Mouse (Mus musculus) ES-E14 (cell line): ENCODE data around the gene Gm44973. TPM values are rescaled to one million over a fixed set of nuclear protein-coding genes. Genes with fewer than 3 reads are reported as not detected.
A peak's percentile ranks its signal among the peaks of the same experiment; 100 is the strongest.

Source experiments
- DNase-seq: peaks from one replicate; pipeline ENCODE4 v3.0.0-alpha.2; 2013; ENCODE audit warnings: low read depth, low spot score
- H3K27ac ChIP-seq: 2 replicates; pipeline ENCODE4 v1.5.1; 2012; ENCODE audit warnings: low read depth, mild to moderate bottlenecking, low read length, moderate library complexity, mixed read lengths; ENCODE audit not compliant: poor library complexity, insufficient read depth, severe bottlenecking
- H3K36me3 ChIP-seq: 2 replicates; pipeline ENCODE4 v1.6.1; 2012; ENCODE audit warnings: mild to moderate bottlenecking, low read length, moderate library complexity, mixed read lengths; ENCODE audit not compliant: control insufficient read depth, poor library complexity, insufficient read depth, severe bottlenecking
- H3K4me1 ChIP-seq, 2 experiments: fragments of 150-350 bp in 1 of 2; sonication (generic) in 1 of 2; 2 replicates each; pipeline ENCODE4 v1.6.1; 2012; ENCODE audit warnings: low read length in 2 of 2, mild to moderate bottlenecking in 1 of 2, mixed read lengths in 1 of 2; ENCODE audit not compliant: control insufficient read depth in 2 of 2, insufficient read depth in 2 of 2, poor library complexity in 1 of 2
- H3K4me3 ChIP-seq, 2 experiments: fragments of 150-350 bp in 1 of 2; sonication (generic) in 1 of 2; 2 replicates each; pipeline ENCODE4 v1.5.1; 2012; ENCODE audit warnings: low read length in 2 of 2, low read depth in 1 of 2, mild to moderate bottlenecking in 1 of 2, mixed read lengths in 1 of 2; ENCODE audit not compliant: insufficient read depth in 1 of 2, poor library complexity in 1 of 2, severe bottlenecking in 1 of 2
- H3K9ac ChIP-seq: 2 replicates; pipeline ENCODE4 v1.6.1; 2012; ENCODE audit warnings: low read depth, mild to moderate bottlenecking, low read length, mixed read lengths; ENCODE audit not compliant: poor library complexity, insufficient read depth, severe bottlenecking
- H3K9me3 ChIP-seq: fragments of 150-350 bp; sonication (generic); 2 replicates; pipeline ENCODE4 v1.6.1; 2012; ENCODE audit warnings: low read depth, mild to moderate bottlenecking, low read length; ENCODE audit not compliant: control insufficient read depth, insufficient read depth
- CHD2 ChIP-seq: IDR thresholded peaks from 2 replicates; pipeline ENCODE4 v1.6.1; 2014; ENCODE audit warnings: mild to moderate bottlenecking, low read depth, low read length, inconsistent platforms
- HCFC1 ChIP-seq: IDR thresholded peaks from 2 replicates; pipeline ENCODE4 v1.6.1; 2012; ENCODE audit warnings: low read length, inconsistent platforms, borderline replicate concordance; ENCODE audit not compliant: insufficient read depth
- MAFK ChIP-seq: IDR thresholded peaks from 2 replicates; pipeline ENCODE4 v1.6.1; 2014; ENCODE audit warnings: mild to moderate bottlenecking, low read depth, low read length, inconsistent platforms; ENCODE audit not compliant: insufficient read depth
- ZC3H11A ChIP-seq: IDR thresholded peaks from 2 replicates; pipeline ENCODE4 v1.6.1; 2012; ENCODE audit warnings: low read depth, mild to moderate bottlenecking, inconsistent platforms, low read length, borderline replicate concordance
- ZNF384 ChIP-seq: IDR thresholded peaks from 2 replicates; pipeline ENCODE4 v1.6.1; 2012; ENCODE audit warnings: low read depth, low read length, inconsistent platforms
- in situ Hi-C, 2 experiments: fragments of 600-800 bp; cut with MboI; formaldehyde crosslinking; loops; one replicate each; pipeline ENCODE4 v1.15.1; 2025; ENCODE audit warnings: low sequenced_read_pairs in 2 of 2, inconsistent platforms in 1 of 2; ENCODE audit not compliant: unreplicated experiment in 2 of 2
- total RNA-seq: library from RNA; depleted of rRNA; stranded (reverse); fragments of 300-350 nt; gene quantifications from 2 replicates; pipeline ENCODE4 v1.2.3, GENCODE M21; 2012; rRNA removed

Gm44973 gene
- total RNA-seq, 1 experiment: not detected

- Histone ChIP-seq H3K9ac (peak within 1 kb of the TSS; percentile 91), H3K36me3 (peaks cover 43% of the 10 kb centered on the region), H3K9me3 (no peaks in the 10 kb centered on the region), H3K4me3 (peak within 1 kb of the TSS; percentile 81 to 97), H3K27ac (peak within 1 kb of the TSS; percentile 70), H3K4me1 (peaks cover 2 to 3% of the 10 kb centered on the region in 2 experiments; a peak in 1 of 4 replicates)
- in situ Hi-C loops: no loop called here
- TF ChIP-seq HCFC1 (peak; percentile 84), ZNF384 (no peak), MAFK (no peak), CHD2 (peak; percentile 55; the same call in 1 of the 2 replicates), ZC3H11A (no peak)
- DNase-seq: peak; percentile 91
Observed at GRCm38 (mm10) chr7:5080010-5080751, 64.9 kb downstream of the Gm44973 start, which contains the start of gene Epn1. TSS of gene Epn1 (plus strand) at chr7:5080235.

- Histone ChIP-seq H3K9me3 (no peaks in the 10 kb centered on the region), H3K27ac (no peak overlapping the region; the same call in 1 of the 2 replicates), H3K9ac (peak overlapping the region; percentile 91), H3K36me3 (peaks cover 42% of the 10 kb centered on the region), H3K4me1 (peaks cover 2 to 3% of the 10 kb centered on the region in 2 experiments; a peak in 1 of 4 replicates), H3K4me3 (peak overlapping the region; percentile 81 to 97)
- in situ Hi-C loops: no loop called here
- no peak for DNase-seq
- no peak for TF ChIP-seq ZNF384
Observed at GRCm38 (mm10) chr7:5080815-5081214, 65.5 kb downstream of the Gm44973 start.

GRCm38 (mm10) chr7:5081241-5081640 is 65.9 kb downstream of the Gm44973 start:
- no peak overlapping the region; the same call in 1 of the 2 replicates for H3K27ac ChIP-seq
- in situ Hi-C loops: no loop called here
- H3K9ac ChIP-seq: no peak overlapping the region; the same call in 1 of the 2 replicates
- peaks cover 42% of the 10 kb centered on the region for H3K36me3 ChIP-seq
- DNase-seq: no peak
- H3K4me3 ChIP-seq: peak overlapping the region in 1 of 2 experiments; percentile 81; a peak in 3 of 4 replicates
- H3K9me3 ChIP-seq: no peaks in the 10 kb centered on the region
- TF ChIP-seq ZNF384 (no peak), HCFC1 (no peak), MAFK (no peak), CHD2 (no peak), ZC3H11A (no peak)
- peaks cover 2% of the 10 kb centered on the region in 2 experiments; a peak in 1 of 4 replicates for H3K4me1 ChIP-seq

- peaks cover 42% of the 10 kb centered on the region for H3K36me3 ChIP-seq
- no peaks in the 10 kb centered on the region for H3K9me3 ChIP-seq
- H3K27ac ChIP-seq: no peak overlapping the region
- no peak for TF ChIP-seq MAFK
- no peak for TF ChIP-seq CHD2
- TF ChIP-seq ZC3H11A: no peak
- no peak for TF ChIP-seq HCFC1
- no peak for TF ChIP-seq ZNF384
- no peak for DNase-seq
- H3K4me1 ChIP-seq: peaks cover 2% of the 10 kb centered on the region in 2 experiments; a peak in 1 of 4 replicates
- H3K9ac ChIP-seq: no peak overlapping the region
- H3K4me3 ChIP-seq: no peak overlapping the region
- in situ Hi-C loops: no loop called here
Observed at GRCm38 (mm10) chr7:5081939-5082338, 66.6 kb downstream of the Gm44973 start.

Other genes starting within 250 kb of the Gm44973 start
- 0.11 TPM in 1 of 2 replicates, not detected in the other for gene Fam71e2, start 244.2 kb upstream of the Gm44973 start, total RNA-seq
- 1.2 and 2.1 TPM in 2 replicates for gene Il11, start 232.6 kb upstream of the Gm44973 start, total RNA-seq
- gene Tmem190, start 232.6 kb upstream of the Gm44973 start, total RNA-seq: not detected in 2 replicates
- 13.0 and 27.7 TPM in 2 replicates for gene Tmem238, start 225.8 kb upstream of the Gm44973 start, total RNA-seq
- gene Rpl28, start 222.6 kb upstream of the Gm44973 start, total RNA-seq: 1,352 and 1,377 TPM in 2 replicates
- 461 and 499 TPM in 2 replicates for gene Ube2s, start 202.9 kb upstream of the Gm44973 start, total RNA-seq
- gene Shisa7, start 170.8 kb upstream of the Gm44973 start, total RNA-seq: 6.9 and 8.4 TPM in 2 replicates
- 3.5 and 3.7 TPM in 2 replicates for gene Isoc2b, start 145.2 kb upstream of the Gm44973 start, total RNA-seq
- gene Isoc2a, start 138.3 kb upstream of the Gm44973 start, total RNA-seq: 13.0 and 16.1 TPM in 2 replicates
- gene Gm36210, start 109.0 kb upstream of the Gm44973 start, total RNA-seq: 1.6 and 2.2 TPM in 2 replicates
- 4.0 and 4.3 TPM in 2 replicates for gene Zfp628, start 100.3 kb upstream of the Gm44973 start, total RNA-seq
- gene Nat14, start 93.5 kb upstream of the Gm44973 start, total RNA-seq: 1.2 and 1.7 TPM in 2 replicates
- 0.94 and 1.3 TPM in 2 replicates for gene Ssc5d, start 89.7 kb upstream of the Gm44973 start, total RNA-seq
- 0.22 and 0.95 TPM in 2 replicates for gene Sbk2, start 51.1 kb upstream of the Gm44973 start, total RNA-seq
- not detected in 2 replicates for gene Sbk3, start 44.3 kb upstream of the Gm44973 start, total RNA-seq
- gene Zfp579, start 19.3 kb upstream of the Gm44973 start, total RNA-seq: 2.9 and 3.4 TPM in 2 replicates
- gene Zfp524, start 1.1 kb upstream of the Gm44973 start, total RNA-seq: 2.6 and 3.9 TPM in 2 replicates
- 45.9 and 47.4 TPM in 2 replicates for gene Fiz1, start 799 bp upstream of the Gm44973 start, total RNA-seq
- 12.9 and 18.4 TPM in 2 replicates for gene Zfp865, start 4.9 kb downstream of the Gm44973 start, total RNA-seq
- gene Ccdc106, start 5.1 kb downstream of the Gm44973 start, total RNA-seq: 7.5 and 11.2 TPM in 2 replicates
- gene 4632433K11Rik, start 18.6 kb downstream of the Gm44973 start, total RNA-seq: not detected in 2 replicates
- gene Zfp784, start 22.9 kb downstream of the Gm44973 start, total RNA-seq: 0.58 and 0.71 TPM in 2 replicates
- gene Zfp580, start 36.0 kb downstream of the Gm44973 start, total RNA-seq: 2.6 and 3.3 TPM in 2 replicates
- 222 and 262 TPM in 2 replicates for gene U2af2, start 46.6 kb downstream of the Gm44973 start, total RNA-seq
- gene Epn1, start 64.7 kb downstream of the Gm44973 start, total RNA-seq: 51.8 and 59.1 TPM in 2 replicates
- not detected in 2 replicates for gene Rfpl4, start 101.5 kb downstream of the Gm44973 start, total RNA-seq
- 0.27 and 0.32 TPM in 2 replicates for gene Rasl2-9, start 110.5 kb downstream of the Gm44973 start, total RNA-seq
- not detected in 2 replicates for gene Vmn1r55, start 134.2 kb downstream of the Gm44973 start, total RNA-seq
- not detected in 2 replicates for gene Vmn1r56, start 181.3 kb downstream of the Gm44973 start, total RNA-seq
- gene Vmn1r57, start 203.0 kb downstream of the Gm44973 start, total RNA-seq: 0.11 and 0.13 TPM in 2 replicates